Mouse (Mus musculus) right cerebral cortex, postnatal 25 days (tissue): ENCODE measurements at regions not wholly inside any gene's neighbourhood (a gene's known extent, or its start where the extent isn't known, plus 50 kb on each side); places are given as distances from the start of the nearest gene placed in this dataset.
A peak's percentile ranks its signal among the peaks of the same experiment; 100 is the strongest.

ENCODE experiments used
- DNase-seq: peaks from one replicate; pipeline ENCODE4 v3.0.0; 2022

GRCm38 (mm10) chrX:142456022-142456421, 65.7 kb upstream of the Acsl4 start:
- DNase-seq = no peak

- DNase-seq = no peak
Observed at GRCm38 (mm10) chrX:142464174-142464573, 73.8 kb upstream of the Acsl4 start.

- no peak for DNase-seq
Observed at GRCm38 (mm10) chrX:142464756-142465155, 74.4 kb upstream of the Acsl4 start.

- no peak for DNase-seq
Observed at GRCm38 (mm10) chrX:142467850-142468256, 77.5 kb upstream of the Acsl4 start.

GRCm38 (mm10) chrX:142468388-142468787, 78.1 kb upstream of the Acsl4 start:
- no peak for DNase-seq

GRCm38 (mm10) chrX:142469048-142469634, 78.8 kb upstream of the Acsl4 start:
- no peak for DNase-seq

GRCm38 (mm10) chrX:142470083-142470482, 79.7 kb upstream of the Acsl4 start:
- DNase-seq = no peak

GRCm38 (mm10) chrX:142481203-142481815, 91.0 kb upstream of the Acsl4 start:
- peak; percentile 3 for DNase-seq

- no peak for DNase-seq
Observed at GRCm38 (mm10) chrX:142488078-142488477, 97.7 kb upstream of the Acsl4 start.

- peak; percentile 9 for DNase-seq
Observed at GRCm38 (mm10) chrX:142490093-142490717, 99.9 kb upstream of the Acsl4 start.

- DNase-seq = no peak
Observed at GRCm38 (mm10) chrX:142501094-142501493, 110.8 kb upstream of the Acsl4 start.

GRCm38 (mm10) chrX:142504962-142505361, 114.6 kb upstream of the Acsl4 start:
- no peak for DNase-seq

GRCm38 (mm10) chrX:142507475-142507874, 117.1 kb upstream of the Acsl4 start:
- DNase-seq = no peak

GRCm38 (mm10) chrX:142516406-142517131, 126.2 kb upstream of the Acsl4 start:
- no peak for DNase-seq

GRCm38 (mm10) chrX:142517205-142517604, 126.9 kb upstream of the Acsl4 start:
- DNase-seq = no peak

- no peak for DNase-seq
Observed at GRCm38 (mm10) chrX:142521063-142521462, 130.7 kb upstream of the Acsl4 start.

GRCm38 (mm10) chrX:142526953-142527352, 136.6 kb upstream of the Acsl4 start:
- no peak for DNase-seq

GRCm38 (mm10) chrX:142529892-142530291, 139.6 kb upstream of the Acsl4 start:
- no peak for DNase-seq

- no peak for DNase-seq
Observed at GRCm38 (mm10) chrX:142534780-142535179, 144.4 kb upstream of the Acsl4 start.

- DNase-seq = no peak
Observed at GRCm38 (mm10) chrX:142535540-142535939, 145.2 kb upstream of the Acsl4 start.

GRCm38 (mm10) chrX:142535954-142536353, 145.3 kb upstream of the Tmem164 start:
- no peak for DNase-seq

- no peak for DNase-seq
Observed at GRCm38 (mm10) chrX:142537259-142537963, 143.8 kb upstream of the Tmem164 start.

GRCm38 (mm10) chrX:142540264-142540663, 140.9 kb upstream of the Tmem164 start:
- peak; percentile 46 for DNase-seq
